Mouse (Mus musculus): ENCODE measurements around the gene Prkce.

- no peak for TF ChIP-seq POLR2A (IDR thresholded peaks at IDR 0.05; ENCODE audit: borderline replicate concordance, control insufficient read depth, low read depth, low read length)
- no peak for TF ChIP-seq CTCF (IDR thresholded peaks at IDR 0.05; ENCODE audit: control insufficient read depth, insufficient read depth, low read length)
Observed at GRCm38 (mm10) chr17:86206289-86206688, 38.7 kb downstream of the Prkce start.

Measured in bone marrow, adult 2 months (tissue).